Mouse (Mus musculus): ENCODE results near the gene Borcs8. TPM values are rescaled to one million over a fixed set of nuclear protein-coding genes. Genes with fewer than 3 reads are reported as not detected.

Gene Borcs8
- polyA plus RNA-seq, 1 experiment from 2014 or later, result 30.5 TPM

DNA sequence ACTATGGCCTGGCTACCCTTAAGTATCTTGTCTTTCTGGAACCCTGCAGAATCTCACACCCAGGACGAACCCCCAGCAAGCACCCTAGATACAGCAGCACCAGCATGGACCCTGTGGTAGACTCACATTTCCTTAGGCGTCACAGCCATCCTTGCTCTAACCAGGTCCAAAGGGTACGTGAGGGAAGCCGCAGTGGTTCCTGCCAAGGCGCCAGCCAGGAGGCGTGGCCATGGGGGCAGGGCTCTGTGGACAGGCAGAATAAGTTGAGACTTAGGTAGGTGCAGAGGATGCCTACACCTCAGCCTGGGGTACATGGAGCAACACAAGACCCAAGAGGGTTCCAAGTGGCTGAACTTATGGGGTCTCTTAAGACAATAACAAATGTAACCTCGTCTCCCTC lies 49.4 kb downstream of the Borcs8 start:
- no peak overlapping the region for H3K9ac ChIP-seq (ENCODE audit: low read length)
- 0 out of 2 replicates have a peak, but pooled peaks cover 3% of the 10 kb centered on the region for H3K36me3 ChIP-seq (ENCODE audit: control insufficient read depth, insufficient read depth, low read length)
- 67% methylated on average over 7 of the region's 7 CpGs for WGBS
- H3K4me2 ChIP-seq (replicated peaks; ENCODE audit: low read depth), result no peak overlapping the region
- peak; percentile 83 for DNase-seq (ENCODE audit: low spot score)
- no peaks in the 10 kb centered on the region for H3K9me3 ChIP-seq (ENCODE audit: control insufficient read depth, low read length)
- H3K27ac ChIP-seq (replicated peaks), result no peak overlapping the region
- no peaks in the 10 kb centered on the region for H3K4me1 ChIP-seq (replicated peaks; ENCODE audit: control insufficient read depth, insufficient read depth)
- H3K27me3 ChIP-seq (ENCODE audit: control insufficient read depth, insufficient read depth, low read length), result no peaks in the 10 kb centered on the region
- TF ChIP-seq EP300 (optimal IDR thresholded peaks at IDR 0.05) (no peak), CTCF (IDR thresholded peaks at IDR 0.05; ENCODE audit: low read depth) (no peak)
- H3K4me3 ChIP-seq (ENCODE audit: low read depth, low read length), result no peak overlapping the region
- peak; percentile 71 for ATAC-seq (ENCODE audit: low FRiP score, low TSS enrichment)

- H3K27me3 ChIP-seq (ENCODE audit: control insufficient read depth, insufficient read depth, low read length), result no peaks in the 10 kb centered on the region
- H3K4me3 ChIP-seq (ENCODE audit: low read depth, low read length), result no peak overlapping the region
- no peak for TF ChIP-seq EP300 (optimal IDR thresholded peaks at IDR 0.05)
- no peak for TF ChIP-seq CTCF (IDR thresholded peaks at IDR 0.05; ENCODE audit: low read depth)
- H3K4me1 ChIP-seq (replicated peaks; ENCODE audit: control insufficient read depth, insufficient read depth), result no peaks in the 10 kb centered on the region
- H3K36me3 ChIP-seq (ENCODE audit: control insufficient read depth, insufficient read depth, low read length), result 0 out of 2 replicates have a peak, but pooled peaks cover 3% of the 10 kb centered on the region
- H3K4me2 ChIP-seq (replicated peaks; ENCODE audit: low read depth), result no peak overlapping the region
- DNase-seq (ENCODE audit: low spot score) (peak; percentile 49), ATAC-seq (ENCODE audit: low FRiP score, low TSS enrichment) (peak; percentile 54)
- WGBS, result 65% methylated on average over 5 of the region's 5 CpGs
- H3K9ac ChIP-seq (ENCODE audit: low read length), result no peak overlapping the region
- H3K27ac ChIP-seq (replicated peaks), result no peak overlapping the region
- H3K9me3 ChIP-seq (ENCODE audit: control insufficient read depth, low read length), result no peaks in the 10 kb centered on the region
Observed at GRCm38 (mm10) chr8:70193238-70193637, 53.9 kb downstream of the Borcs8 start.

GRCm38 (mm10) chr8:70194191-70194590 lies 54.9 kb downstream of the Borcs8 start:
- WGBS, result 72% methylated on average over 3 of the region's 3 CpGs
- Histone ChIP-seq H3K36me3 (ENCODE audit: control insufficient read depth, insufficient read depth, low read length) (0 out of 2 replicates have a peak, but pooled peaks cover 3% of the 10 kb centered on the region), H3K4me2 (replicated peaks; ENCODE audit: low read depth) (no peak overlapping the region), H3K9ac (ENCODE audit: low read length) (no peak overlapping the region), H3K27me3 (ENCODE audit: control insufficient read depth, insufficient read depth, low read length) (no peaks in the 10 kb centered on the region), H3K27ac (replicated peaks) (no peak overlapping the region), H3K9me3 (ENCODE audit: control insufficient read depth, low read length) (no peaks in the 10 kb centered on the region), H3K4me1 (replicated peaks; ENCODE audit: control insufficient read depth, insufficient read depth) (no peaks in the 10 kb centered on the region), H3K4me3 (ENCODE audit: low read depth, low read length) (no peak overlapping the region)
- no peak for TF ChIP-seq EP300 (optimal IDR thresholded peaks at IDR 0.05)
- no peak for TF ChIP-seq CTCF (IDR thresholded peaks at IDR 0.05; ENCODE audit: low read depth)
- ATAC-seq (ENCODE audit: low FRiP score, low TSS enrichment) (no peak), DNase-seq (ENCODE audit: low spot score) (no peak)

- ATAC-seq (ENCODE audit: low FRiP score, low TSS enrichment) (no peak), DNase-seq (ENCODE audit: low spot score) (no peak)
- Histone ChIP-seq H3K4me1 (replicated peaks; ENCODE audit: control insufficient read depth, insufficient read depth) (no peaks in the 10 kb centered on the region), H3K4me3 (ENCODE audit: low read depth, low read length) (no peak overlapping the region), H3K4me2 (replicated peaks; ENCODE audit: low read depth) (no peak overlapping the region), H3K9ac (ENCODE audit: low read length) (no peak overlapping the region), H3K27me3 (ENCODE audit: control insufficient read depth, insufficient read depth, low read length) (no peaks in the 10 kb centered on the region), H3K36me3 (ENCODE audit: control insufficient read depth, insufficient read depth, low read length) (0 out of 2 replicates have a peak, but pooled peaks cover 3% of the 10 kb centered on the region), H3K27ac (replicated peaks) (no peak overlapping the region), H3K9me3 (ENCODE audit: control insufficient read depth, low read length) (no peaks in the 10 kb centered on the region)
- 77% methylated on average over 2 of the region's 2 CpGs for WGBS
- no peak for TF ChIP-seq EP300 (optimal IDR thresholded peaks at IDR 0.05)
- peak; percentile 57 for TF ChIP-seq CTCF (IDR thresholded peaks at IDR 0.05; ENCODE audit: low read depth)
Observed at GRCm38 (mm10) chr8:70195762-70196161, 56.5 kb downstream of the Borcs8 start.

Small RNAs within 50 kb of the gene (microRNA-seq; reads per million reads assigned to microRNA genes)
- gene Mir7066, result not detected

Other genes starting within 250 kb of the Borcs8 start
- 2.1 and 2.7 TPM in 2 replicates for gene Tssk6, start 237.3 kb upstream of the Borcs8 start, polyA plus RNA-seq (2015; fragmentation: Nextera tagmentation; extraction: Ambion mirVana)
- gene Ndufa13, start 236.9 kb upstream of the Borcs8 start, polyA plus RNA-seq (2015; fragmentation: Nextera tagmentation; extraction: Ambion mirVana), result 199 and 205 TPM in 2 replicates
- 1.6 and 2.7 TPM in 2 replicates for gene Yjefn3, start 236.8 kb upstream of the Borcs8 start, polyA plus RNA-seq (2015; fragmentation: Nextera tagmentation; extraction: Ambion mirVana)
- gene Gatad2a, start 143.1 kb upstream of the Borcs8 start, polyA plus RNA-seq (2015; fragmentation: Nextera tagmentation; extraction: Ambion mirVana), result 32.4 and 36.4 TPM in 2 replicates
- gene Mau2, start 96.8 kb upstream of the Borcs8 start, polyA plus RNA-seq (2015; fragmentation: Nextera tagmentation; extraction: Ambion mirVana), result 22.4 and 24.4 TPM in 2 replicates
- gene Sugp1, start 96.7 kb upstream of the Borcs8 start, polyA plus RNA-seq (2015; fragmentation: Nextera tagmentation; extraction: Ambion mirVana), result 21.2 and 22.0 TPM in 2 replicates
- gene Tm6sf2, start 66.6 kb upstream of the Borcs8 start, polyA plus RNA-seq (2015; fragmentation: Nextera tagmentation; extraction: Ambion mirVana), result 1.0 and 1.5 TPM in 2 replicates
- gene Hapln4, start 56.0 kb upstream of the Borcs8 start, polyA plus RNA-seq (2015; fragmentation: Nextera tagmentation; extraction: Ambion mirVana), result 0.02 and 0.10 TPM in 2 replicates
- 0.17 and 0.27 TPM in 2 replicates for gene Ncan, start 18.6 kb upstream of the Borcs8 start, polyA plus RNA-seq (2015; fragmentation: Nextera tagmentation; extraction: Ambion mirVana)
- gene Nr2c2ap, start 8.2 kb upstream of the Borcs8 start, polyA plus RNA-seq (2015; fragmentation: Nextera tagmentation; extraction: Ambion mirVana), result 31.9 and 33.6 TPM in 2 replicates
- 8.9 and 9.8 TPM in 2 replicates for gene Rfxank, start 345 bp upstream of the Borcs8 start, polyA plus RNA-seq (2015; fragmentation: Nextera tagmentation; extraction: Ambion mirVana)
- 0.10 TPM in 1 of 2 replicates, not detected in the other for gene Mef2b, start 212 bp downstream of the Borcs8 start, polyA plus RNA-seq (2015; fragmentation: Nextera tagmentation; extraction: Ambion mirVana)
- 38.2 and 40.8 TPM in 2 replicates for gene Tmem161a, start 32.9 kb downstream of the Borcs8 start, polyA plus RNA-seq (2015; fragmentation: Nextera tagmentation; extraction: Ambion mirVana)
- 3.1 and 4.5 TPM in 2 replicates for gene Slc25a42, start 72.8 kb downstream of the Borcs8 start, polyA plus RNA-seq (2015; fragmentation: Nextera tagmentation; extraction: Ambion mirVana)
- 7.8 and 9.0 TPM in 2 replicates for gene Sugp2, start 94.7 kb downstream of the Borcs8 start, polyA plus RNA-seq (2015; fragmentation: Nextera tagmentation; extraction: Ambion mirVana)
- gene Armc6, start 95.0 kb downstream of the Borcs8 start, polyA plus RNA-seq (2015; fragmentation: Nextera tagmentation; extraction: Ambion mirVana), result 11.9 and 12.9 TPM in 2 replicates
- 13.8 and 17.5 TPM in 2 replicates for gene Homer3, start 143.3 kb downstream of the Borcs8 start, polyA plus RNA-seq (2015; fragmentation: Nextera tagmentation; extraction: Ambion mirVana)
- 35.0 and 36.0 TPM in 2 replicates for gene Ddx49, start 163.0 kb downstream of the Borcs8 start, polyA plus RNA-seq (2015; fragmentation: Nextera tagmentation; extraction: Ambion mirVana)
- gene Cope, start 163.0 kb downstream of the Borcs8 start, polyA plus RNA-seq (2015; fragmentation: Nextera tagmentation; extraction: Ambion mirVana), result 347 and 366 TPM in 2 replicates
- gene Cers1, start 176.3 kb downstream of the Borcs8 start, polyA plus RNA-seq (2015; fragmentation: Nextera tagmentation; extraction: Ambion mirVana), result 2.0 and 2.6 TPM in 2 replicates
- 0.53 TPM in 2 replicates for gene Gdf1, start 190.3 kb downstream of the Borcs8 start, polyA plus RNA-seq (2015; fragmentation: Nextera tagmentation; extraction: Ambion mirVana)
- gene Upf1, start 213.8 kb downstream of the Borcs8 start, polyA plus RNA-seq (2015; fragmentation: Nextera tagmentation; extraction: Ambion mirVana), result 9.5 and 9.6 TPM in 2 replicates
- gene Comp, start 234.1 kb downstream of the Borcs8 start, polyA plus RNA-seq (2015; fragmentation: Nextera tagmentation; extraction: Ambion mirVana), result 0.15 and 0.42 TPM in 2 replicates

Data from stomach, postnatal 0 days (tissue).